Mouse (Mus musculus) kidney, embryonic 14.5 days (tissue): Measurements from ENCODE around the gene Rab5a. TPM values are rescaled to one million over a fixed set of nuclear protein-coding genes. Genes with fewer than 3 reads are reported as not detected.

ENCODE experiments used
- ATAC-seq: fragments of 200-750 bp; cut with Nextera tagmentation; 2 replicates; pipeline ENCODE4 v1.8.0; 2017; ENCODE audit warnings: moderate number of reproducible peaks, mild to moderate bottlenecking, moderate TSS enrichment, moderate library complexity; ENCODE audit not compliant: low FRiP score, low TSS enrichment
- H3K27ac ChIP-seq: fragments of 300-500 bp; sonication (generic); 2 replicates; pipeline ENCODE4 v1.5.1; 2014; ENCODE audit warnings: low read depth, mild to moderate bottlenecking, low read length, moderate library complexity, mixed read lengths
- H3K27me3 ChIP-seq: fragments of 300-500 bp; sonication (generic); 2 replicates; pipeline ENCODE4 v1.6.1; 2014; ENCODE audit warnings: mild to moderate bottlenecking, low read length; ENCODE audit not compliant: control insufficient read depth, insufficient read depth
- H3K36me3 ChIP-seq: fragments of 300-500 bp; sonication (generic); 2 replicates; pipeline ENCODE4 v1.6.1; 2014; ENCODE audit warnings: low read length, mixed read lengths; ENCODE audit not compliant: control insufficient read depth, insufficient read depth
- H3K4me1 ChIP-seq: fragments of 300-500 bp; sonication (generic); 2 replicates; pipeline ENCODE4 v1.6.1; 2014; ENCODE audit warnings: low read length, mixed read lengths; ENCODE audit not compliant: control insufficient read depth, insufficient read depth
- H3K4me2 ChIP-seq: fragments of 300-500 bp; sonication (generic); replicated peaks from 2 replicates; pipeline ENCODE4 v1.6.1; 2014; ENCODE audit warnings: low read depth, mild to moderate bottlenecking, low read length
- H3K4me3 ChIP-seq: fragments of 300-500 bp; sonication (generic); 2 replicates; pipeline ENCODE4 v1.5.1; 2014; ENCODE audit warnings: mild to moderate bottlenecking, low read length
- H3K9ac ChIP-seq: fragments of 300-500 bp; sonication (generic); 2 replicates; pipeline ENCODE4 v1.6.1; 2014; ENCODE audit warnings: low read depth, mild to moderate bottlenecking, low read length, moderate library complexity
- H3K9me3 ChIP-seq: fragments of 300-500 bp; sonication (generic); 2 replicates; pipeline ENCODE4 v1.6.1; 2016; ENCODE audit warnings: low read length; ENCODE audit not compliant: control insufficient read depth
- WGBS: fragments of 180-500 bp; shearing (Covaris S2); extraction: QIAGEN DNeasy Blood & Tissue Kit; methylation state at CpG from one replicate; pipeline ENCODE4 v1.1.7; 2014; 5-methylcytosine and 5-hydroxymethylcytosine counted together
- polyA plus RNA-seq: library from polyadenylated mRNA; unstranded; fragments of >200 nt; fragmentation: Nextera tagmentation; extraction: Ambion mirVana; gene quantifications from 2 replicates; pipeline ENCODE4 v1.2.1, GENCODE M21; 2014

The Rab5a gene
- polyA plus RNA-seq, 1 experiment from 2014 or later = 90.0 TPM

DNA sequence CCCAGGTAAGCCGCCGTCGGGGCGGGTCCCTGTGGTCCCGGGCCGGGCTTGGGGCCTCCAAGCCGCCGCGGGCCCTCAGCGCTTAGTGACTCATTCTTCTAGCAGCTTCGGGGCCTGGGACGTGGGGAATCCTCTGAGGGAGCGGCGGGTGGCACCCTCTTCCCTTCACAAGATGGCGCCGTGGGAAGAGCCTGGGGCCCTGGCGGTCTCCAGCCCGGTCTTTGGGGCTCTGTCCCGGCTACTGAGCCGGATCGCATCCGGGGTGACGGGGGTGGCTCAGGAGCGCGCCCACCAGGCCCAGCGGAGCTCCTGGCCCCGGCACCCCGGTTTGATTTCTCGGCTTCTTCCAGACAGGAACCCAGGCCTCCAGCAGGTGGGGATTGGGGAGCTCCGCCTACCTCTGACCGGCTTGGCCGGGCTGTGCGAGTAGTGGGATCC lies 589 bp downstream of the Rab5a start:
- under 1% methylated on average over 33 of the region's 33 CpGs for WGBS
- Histone ChIP-seq H3K4me3 (peak overlapping the region; percentile 93), H3K36me3 (peaks cover 6% of the 10 kb centered on the region), H3K4me1 (peaks cover 12% of the 10 kb centered on the region; the same call in 1 of the 2 replicates), H3K27me3 (no peaks in the 10 kb centered on the region), H3K27ac (peak overlapping the region; percentile 99), H3K9me3 (no peaks in the 10 kb centered on the region), H3K9ac (peak overlapping the region; percentile 93), H3K4me2 (peak overlapping the region; percentile 76)
- peak; percentile 29 for ATAC-seq

GRCm38 (mm10) chr17:53480433-53480832 lies 1.4 kb downstream of the Rab5a start:
- ATAC-seq = no peak
- 48% methylated on average over 7 of the region's 7 CpGs for WGBS

GRCm38 (mm10) chr17:53488291-53489006 lies 9.4 kb downstream of the Rab5a start:
- Histone ChIP-seq H3K9me3 (no peaks in the 10 kb centered on the region), H3K4me3 (no peak overlapping the region), H3K27me3 (no peaks in the 10 kb centered on the region), H3K36me3 (peaks cover 29% of the 10 kb centered on the region), H3K9ac (no peak overlapping the region), H3K4me1 (no peaks in the 10 kb centered on the region), H3K27ac (no peak overlapping the region), H3K4me2 (no peak overlapping the region)
- no peak for ATAC-seq
- WGBS = 85% methylated on average over 4 of the region's 4 CpGs

More at GRCm38 (mm10) chr17:53480433-53480832, 1.4 kb downstream of the Rab5a start:
- H3K36me3 ChIP-seq = peaks cover 11% of the 10 kb centered on the region
- H3K9ac ChIP-seq = peak overlapping the region; percentile 93; the same call in 1 of the 2 replicates
- H3K4me2 ChIP-seq = peak overlapping the region; percentile 76
- peak overlapping the region; percentile 93 for H3K4me3 ChIP-seq
- H3K9me3 ChIP-seq = no peaks in the 10 kb centered on the region
- H3K4me1 ChIP-seq = peaks cover 12% of the 10 kb centered on the region; the same call in 1 of the 2 replicates
- no peak overlapping the region for H3K27ac ChIP-seq
- H3K27me3 ChIP-seq = no peaks in the 10 kb centered on the region

- Histone ChIP-seq H3K27ac (no peak overlapping the region), H3K4me2 (no peak overlapping the region), H3K27me3 (no peaks in the 10 kb centered on the region), H3K9me3 (no peaks in the 10 kb centered on the region), H3K4me3 (no peak overlapping the region), H3K36me3 (peaks cover 33% of the 10 kb centered on the region), H3K4me1 (no peaks in the 10 kb centered on the region), H3K9ac (no peak overlapping the region)
- no peak for ATAC-seq
- 94% methylated on average over 1 of the region's 1 CpGs for WGBS
Observed at GRCm38 (mm10) chr17:53489007-53489378, 10.0 kb downstream of the Rab5a start.

GRCm38 (mm10) chr17:53502966-53503365 lies 23.9 kb downstream of the Rab5a start:
- WGBS = 93% methylated on average over 2 of the region's 2 CpGs
- Histone ChIP-seq H3K27ac (no peak overlapping the region), H3K27me3 (no peaks in the 10 kb centered on the region), H3K36me3 (peaks cover 51% of the 10 kb centered on the region), H3K9me3 (no peaks in the 10 kb centered on the region), H3K4me3 (no peak overlapping the region), H3K9ac (no peak overlapping the region), H3K4me1 (no peaks in the 10 kb centered on the region), H3K4me2 (no peak overlapping the region)
- ATAC-seq = no peak

GRCm38 (mm10) chr17:53512311-53512951 lies 33.4 kb downstream of the Rab5a start:
- peak; percentile 28; the same call in 1 of the 2 replicates for ATAC-seq
- H3K27ac ChIP-seq = no peak overlapping the region
- H3K4me2 ChIP-seq = no peak overlapping the region
- H3K36me3 ChIP-seq = no peaks in the 10 kb centered on the region; the same call in 1 of the 2 replicates
- H3K4me3 ChIP-seq = no peak overlapping the region
- H3K4me1 ChIP-seq = no peaks in the 10 kb centered on the region
- no peak overlapping the region for H3K9ac ChIP-seq
- WGBS = 83% methylated on average over 2 of the region's 2 CpGs
- no peaks in the 10 kb centered on the region for H3K27me3 ChIP-seq
- no peaks in the 10 kb centered on the region for H3K9me3 ChIP-seq

DNA sequence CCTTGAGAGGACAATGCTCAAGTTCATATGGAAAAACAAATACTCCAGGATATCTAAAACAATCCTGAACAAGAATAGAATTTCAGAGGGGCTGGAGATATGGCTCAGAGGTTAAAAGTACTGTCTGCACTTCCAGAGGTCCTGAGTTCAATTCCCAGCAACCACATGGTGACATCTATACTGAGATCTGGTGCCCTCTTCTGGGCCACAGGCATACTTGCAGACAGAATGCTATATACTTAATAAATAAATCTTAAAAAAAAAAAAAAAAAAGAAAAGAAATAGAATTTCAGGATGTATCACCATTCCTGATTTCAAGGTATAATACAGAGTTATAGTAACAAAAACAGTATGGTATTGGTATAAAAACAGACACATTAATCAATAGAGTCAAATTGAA lies 40.3 kb downstream of the Rab5a start:
- ATAC-seq = no peak
- no peaks in the 10 kb centered on the region for H3K4me1 ChIP-seq

DNA sequence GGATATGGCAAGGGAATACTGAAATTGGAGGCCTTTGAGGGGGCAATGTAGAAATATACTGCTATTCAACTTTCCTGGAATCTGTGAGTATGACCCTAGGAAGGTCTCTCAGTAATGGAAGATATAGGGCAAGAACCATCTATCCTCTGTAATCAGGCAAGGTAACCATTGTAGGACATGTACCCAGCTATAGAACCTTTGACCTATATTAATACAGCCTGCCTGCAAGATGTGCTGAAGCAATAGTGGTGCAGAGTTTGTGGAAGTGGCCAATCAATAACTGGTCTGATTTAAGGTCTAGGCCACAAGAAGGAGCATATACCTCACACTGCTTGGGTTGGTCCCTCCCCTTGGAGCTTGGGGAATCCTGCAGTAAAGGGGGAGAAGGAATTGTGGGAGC lies 41.5 kb downstream of the Rab5a start:
- no peaks in the 10 kb centered on the region for H3K27me3 ChIP-seq
- no peaks in the 10 kb centered on the region for H3K4me1 ChIP-seq
- H3K4me3 ChIP-seq = no peak overlapping the region
- no peak overlapping the region for H3K27ac ChIP-seq
- no peak for ATAC-seq
- H3K36me3 ChIP-seq = no peaks in the 10 kb centered on the region
- no peak overlapping the region for H3K4me2 ChIP-seq
- H3K9ac ChIP-seq = no peak overlapping the region
- H3K9me3 ChIP-seq = no peaks in the 10 kb centered on the region

More for the DNA sequence above, 40.3 kb downstream of the Rab5a start:
- Histone ChIP-seq H3K9ac (no peak overlapping the region), H3K27ac (no peak overlapping the region), H3K4me3 (no peak overlapping the region), H3K36me3 (no peaks in the 10 kb centered on the region), H3K27me3 (no peaks in the 10 kb centered on the region), H3K9me3 (no peaks in the 10 kb centered on the region), H3K4me2 (no peak overlapping the region)

DNA sequence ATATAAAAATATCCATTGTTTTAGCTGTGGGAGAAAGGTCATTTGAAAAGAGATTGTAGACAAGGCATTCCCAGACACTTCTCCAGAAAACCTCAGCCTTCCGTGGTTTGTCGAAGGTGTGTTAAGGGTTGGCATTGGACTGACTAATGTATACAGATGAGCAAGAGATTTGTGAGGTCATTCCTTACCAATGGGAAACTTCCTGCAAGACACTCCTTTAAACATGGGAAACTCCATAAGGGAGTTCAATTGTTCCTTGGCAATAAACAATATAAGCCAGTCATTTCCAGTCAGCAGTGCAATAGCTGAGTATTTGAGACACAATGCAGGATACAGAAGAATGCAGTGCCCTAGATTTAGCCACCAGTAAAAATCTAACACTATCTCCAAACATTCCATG lies 49.0 kb downstream of the Rab5a start:
- ATAC-seq = no peak
- no peak overlapping the region for H3K4me3 ChIP-seq
- H3K4me1 ChIP-seq = no peaks in the 10 kb centered on the region
- no peaks in the 10 kb centered on the region for H3K27me3 ChIP-seq
- H3K4me2 ChIP-seq = no peak overlapping the region
- no peaks in the 10 kb centered on the region for H3K36me3 ChIP-seq
- H3K9ac ChIP-seq = no peak overlapping the region
- H3K9me3 ChIP-seq = no peaks in the 10 kb centered on the region
- 91% methylated on average over 2 of the region's 2 CpGs for WGBS
- H3K27ac ChIP-seq = no peak overlapping the region
